Mouse (Mus musculus): ENCODE results near the gene Gm49366. TPM values are rescaled to one million over a fixed set of nuclear protein-coding genes. Genes with fewer than 3 reads are reported as not detected.

Gene Gm49366
- polyA plus RNA-seq, 1 experiment from 2014 or later: not detected

- H3K27me3 ChIP-seq (ENCODE audit: low read depth, poor library complexity, severe bottlenecking): peaks cover 5% of the 10 kb centered on the region
- H3K36me3 ChIP-seq: no peaks in the 10 kb centered on the region
- DNase-seq (ENCODE audit: low spot score): no peak
- no peaks in the 10 kb centered on the region for H3K9me3 ChIP-seq (replicated peaks)
- 79% methylated on average over 3 of the region's 3 CpGs for WGBS
- no peaks in the 10 kb centered on the region for H3K4me1 ChIP-seq
- no peak overlapping the region for H3K4me3 ChIP-seq
- H3K27ac ChIP-seq (replicated peaks): no peak overlapping the region
Measured at GRCm38 (mm10) chr12:84107012-84107411, 68.3 kb downstream of the Gm49366 start.

DNA sequence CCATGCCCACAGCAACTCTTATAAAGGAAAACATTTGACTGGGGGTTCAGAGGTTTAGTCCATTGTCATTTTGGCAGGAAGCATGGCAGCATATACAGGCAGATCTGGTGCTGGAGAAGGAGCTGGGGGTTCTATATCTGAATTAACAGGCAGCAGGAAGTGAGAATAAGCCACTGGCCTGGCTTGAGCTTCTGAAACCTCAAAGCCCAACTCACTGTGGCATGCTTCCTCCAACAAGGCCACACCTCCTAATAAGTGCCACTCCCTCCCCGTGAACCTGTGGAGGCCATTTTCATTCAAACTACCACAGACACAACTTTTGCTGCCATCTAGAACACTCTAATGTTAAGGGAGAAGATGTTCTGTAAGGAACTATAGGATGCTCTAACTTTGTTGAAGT is 69.0 kb downstream of the Gm49366 start:
- whole genome bisulfite sequencing: 83% methylated on average over 1 of the region's 1 CpGs
- no peak overlapping the region for H3K4me3 ChIP-seq
- no peaks in the 10 kb centered on the region for H3K4me1 ChIP-seq
- H3K27me3 ChIP-seq (ENCODE audit: low read depth, poor library complexity, severe bottlenecking): no peaks in the 10 kb centered on the region
- H3K27ac ChIP-seq (replicated peaks): no peak overlapping the region
- H3K36me3 ChIP-seq: no peaks in the 10 kb centered on the region
- no peak for DNase-seq (ENCODE audit: low spot score)
- no peaks in the 10 kb centered on the region for H3K9me3 ChIP-seq (replicated peaks)

Other genes with a start within 250 kb of the Gm49366 start
- 34.3 and 37.4 TPM in 2 replicates for gene Numb, start 117.0 kb upstream of the Gm49366 start, polyA plus RNA-seq (2016; fragmentation: Nextera tagmentation; extraction: Ambion mirVana)
- gene Riox1, start 88.3 kb upstream of the Gm49366 start, polyA plus RNA-seq (2016; fragmentation: Nextera tagmentation; extraction: Ambion mirVana): 13.7 and 15.5 TPM in 2 replicates
- not detected in 2 replicates for gene Heatr4, start 54.1 kb upstream of the Gm49366 start, polyA plus RNA-seq (2016; fragmentation: Nextera tagmentation; extraction: Ambion mirVana)
- 20.1 and 21.1 TPM in 2 replicates for gene Acot2, start 51.1 kb upstream of the Gm49366 start, polyA plus RNA-seq (2016; fragmentation: Nextera tagmentation; extraction: Ambion mirVana)
- gene Acot1, start 29.4 kb upstream of the Gm49366 start, polyA plus RNA-seq (2016; fragmentation: Nextera tagmentation; extraction: Ambion mirVana): 46.6 and 52.5 TPM in 2 replicates
- gene Acot4, start 556 bp upstream of the Gm49366 start, polyA plus RNA-seq (2016; fragmentation: Nextera tagmentation; extraction: Ambion mirVana): 0.06 and 0.21 TPM in 2 replicates
- 0.16 and 0.31 TPM in 2 replicates for gene Acot3, start 13.2 kb downstream of the Gm49366 start, polyA plus RNA-seq (2016; fragmentation: Nextera tagmentation; extraction: Ambion mirVana)
- not detected in 2 replicates for gene Acot5, start 30.4 kb downstream of the Gm49366 start, polyA plus RNA-seq (2016; fragmentation: Nextera tagmentation; extraction: Ambion mirVana)
- 0.74 and 0.99 TPM in 2 replicates for gene Acot6, start 61.7 kb downstream of the Gm49366 start, polyA plus RNA-seq (2016; fragmentation: Nextera tagmentation; extraction: Ambion mirVana)
- gene Dnal1, start 75.4 kb downstream of the Gm49366 start, polyA plus RNA-seq (2016; fragmentation: Nextera tagmentation; extraction: Ambion mirVana): 3.6 and 6.1 TPM in 2 replicates
- 2.1 and 3.3 TPM in 2 replicates for gene Pnma1, start 109.6 kb downstream of the Gm49366 start, polyA plus RNA-seq (2016; fragmentation: Nextera tagmentation; extraction: Ambion mirVana)
- 5.9 and 6.3 TPM in 2 replicates for gene Elmsan1, start 179.9 kb downstream of the Gm49366 start, polyA plus RNA-seq (2016; fragmentation: Nextera tagmentation; extraction: Ambion mirVana)
- gene Ptgr2, start 246.3 kb downstream of the Gm49366 start, polyA plus RNA-seq (2016; fragmentation: Nextera tagmentation; extraction: Ambion mirVana): 19.9 and 21.6 TPM in 2 replicates

Data from midbrain, embryonic 10.5 days (tissue).